Mouse (Mus musculus): ENCODE results near the gene Wdr27. TPM values are rescaled to one million over a fixed set of nuclear protein-coding genes. Genes with fewer than 3 reads are reported as not detected.

Gene Wdr27
- total RNA-seq, 2 experiments from 2014 or later = 1.1 to 2.5 TPM

GRCm38 (mm10) chr17:14847709-14848108 lies 95.2 kb downstream of the Wdr27 start:
- no peak for DNase-seq
- intact Hi-C loops (cut with DNase I) = no loop called here

GRCm38 (mm10) chr17:14846880-14847279 lies 96.1 kb downstream of the Wdr27 start:
- peak; percentile 13 to 30 for DNase-seq
- intact Hi-C loops (cut with DNase I) = no loop called here

DNA sequence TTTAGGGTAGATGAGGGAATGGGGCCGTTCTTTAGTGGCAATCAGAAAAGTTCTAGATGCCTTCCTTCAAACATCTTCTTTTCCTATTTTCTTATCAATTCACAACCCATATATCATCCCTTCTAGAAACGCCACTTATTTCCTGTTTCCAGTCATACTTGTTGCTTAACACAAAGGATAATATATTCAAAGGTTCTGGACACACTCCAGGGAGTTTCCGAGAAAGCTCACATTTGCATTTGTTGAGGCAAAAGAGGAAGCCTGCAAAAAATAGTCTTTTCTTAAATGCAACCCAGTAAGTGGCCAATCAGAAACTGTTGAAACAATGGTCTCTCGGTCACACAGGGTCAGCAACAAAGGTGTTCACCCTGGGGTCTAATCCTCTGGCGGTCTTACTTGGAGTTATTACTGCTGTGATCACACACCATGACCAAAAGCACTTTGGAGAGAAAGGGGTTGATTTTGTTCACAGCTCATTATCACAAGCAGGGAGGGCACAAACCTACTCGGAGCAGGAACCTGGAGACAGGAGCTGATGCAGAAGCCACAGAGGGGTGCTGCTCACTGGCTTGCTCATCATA lies 116.2 kb downstream of the Wdr27 start:
- DNase-seq = peak in 1 of 2 experiments; percentile 13
- intact Hi-C loops (cut with DNase I) = no loop called here

DNA sequence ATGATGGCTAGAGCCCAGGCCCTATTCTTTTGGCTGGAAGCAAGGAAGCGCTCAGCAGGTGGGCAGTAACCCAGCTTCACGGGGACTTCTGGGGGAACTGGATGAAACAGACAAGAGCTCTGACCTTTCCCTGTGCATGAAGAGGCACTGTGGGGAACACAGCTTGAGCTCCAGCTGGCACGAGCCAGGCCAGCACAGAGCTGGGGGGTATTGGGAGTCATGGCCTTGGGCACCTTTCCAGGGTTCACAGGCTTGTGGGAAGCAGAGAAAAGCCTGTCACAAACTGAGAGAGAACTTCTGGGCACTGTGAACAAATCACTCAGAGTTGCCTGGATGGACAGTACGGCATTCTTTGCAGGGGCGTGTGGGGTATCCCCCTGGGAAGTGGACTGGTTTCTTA lies 118.0 kb downstream of the Wdr27 start:
- intact Hi-C loops (cut with DNase I) = no loop called here
- DNase-seq = peak; percentile 20 to 30

DNA sequence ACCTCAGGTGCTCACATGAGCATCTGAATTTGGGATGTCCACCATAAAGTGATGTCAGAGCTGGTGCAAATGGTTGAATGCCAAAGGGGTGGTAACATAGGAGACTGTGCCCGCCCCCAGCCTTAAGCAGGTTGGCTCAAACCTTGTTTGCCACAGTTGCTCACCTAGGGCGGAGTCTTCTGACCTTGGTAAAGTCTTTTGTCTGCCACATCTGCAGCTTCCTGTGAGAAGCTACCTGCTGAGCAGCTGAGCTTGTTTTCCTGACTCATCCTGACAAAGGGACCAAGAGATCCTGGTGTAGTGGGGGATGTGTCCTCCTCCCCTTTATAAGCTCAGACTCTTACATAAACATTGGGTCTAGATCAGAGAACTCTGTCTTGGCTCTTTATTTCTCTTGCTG lies 125.0 kb downstream of the Wdr27 start:
- intact Hi-C loops (cut with DNase I) = no loop called here
- no peak for DNase-seq

DNA sequence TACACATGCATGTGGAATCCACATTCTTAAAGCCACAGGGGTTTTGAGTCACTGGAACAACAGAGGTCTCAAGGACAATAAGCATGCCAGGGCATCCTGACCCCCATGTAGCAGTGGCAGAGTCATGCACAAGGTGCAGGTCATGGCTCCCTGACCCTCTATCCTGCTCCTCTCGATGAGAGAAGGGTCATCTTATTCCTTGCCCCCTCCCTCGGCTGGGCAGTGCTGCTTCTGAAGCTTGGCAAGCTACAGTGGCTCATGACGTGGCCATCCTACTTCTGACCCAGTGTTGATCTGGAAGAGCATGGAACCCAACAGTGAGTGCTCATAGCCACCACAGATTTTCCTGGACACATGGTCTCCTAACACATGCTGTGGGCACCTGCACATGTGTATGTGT lies 126.9 kb downstream of the Wdr27 start:
- no peak for DNase-seq

DNA sequence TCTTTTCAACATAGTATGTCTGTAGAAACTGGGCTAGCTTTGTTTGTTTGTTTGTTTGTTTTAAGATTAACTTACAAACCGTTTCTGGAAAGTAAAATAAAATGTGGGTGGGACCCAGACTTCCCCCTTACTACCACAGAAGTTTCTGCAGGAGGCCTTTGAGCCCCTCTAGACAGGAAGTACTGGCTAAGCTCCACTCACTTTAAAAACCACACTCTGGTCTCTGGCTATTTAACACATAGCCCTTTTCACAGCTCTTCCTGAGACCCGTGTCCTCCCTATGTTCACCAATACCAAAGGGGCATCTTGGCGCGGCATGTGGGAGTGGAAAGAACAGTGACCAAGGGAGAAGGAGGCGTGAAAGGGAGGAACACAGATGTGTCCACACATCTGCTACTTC lies 127.7 kb downstream of the Wdr27 start:
- intact Hi-C loops (cut with DNase I) = no loop called here
- no peak for DNase-seq

More for the DNA sequence above, 126.9 kb downstream of the Wdr27 start:
- intact Hi-C loops (cut with DNase I) = no loop called here

- intact Hi-C loops (cut with DNase I) = loop anchor here (5.0 kb wide), 1 partner anchor 75 kb away; no protein-coding TSS in a partner anchor
Measured at GRCm38 (mm10) chr17:14812631-14813030, 130.3 kb downstream of the Wdr27 start.

DNA sequence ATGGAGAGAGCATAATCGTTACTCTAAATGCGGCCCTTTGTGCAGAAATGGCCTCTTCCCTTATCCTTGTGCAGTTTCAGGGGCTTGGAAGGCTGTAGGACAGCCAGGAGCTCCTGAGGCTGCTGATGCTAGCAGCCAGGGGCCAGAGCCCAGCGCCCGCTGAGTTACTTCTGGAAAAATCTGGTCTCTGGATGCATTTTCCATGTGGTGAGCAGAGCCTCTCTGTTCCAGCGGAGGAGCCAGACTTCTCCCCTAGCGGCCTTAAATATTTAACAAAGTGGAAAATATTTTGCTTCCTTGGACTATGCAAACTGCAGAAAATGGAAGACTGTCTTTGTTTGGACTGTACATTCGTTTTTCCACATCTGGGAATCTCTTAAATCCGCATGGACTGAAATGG lies 130.9 kb downstream of the Wdr27 start:
- no peak for DNase-seq
- intact Hi-C loops (cut with DNase I) = loop anchor here (5.0 kb wide), 1 partner anchor 75 kb away; no protein-coding TSS in a partner anchor

More at GRCm38 (mm10) chr17:14812631-14813030, 130.3 kb downstream of the Wdr27 start:
- no peak for DNase-seq

GRCm38 (mm10) chr17:14806808-14807207 lies 136.2 kb downstream of the Wdr27 start:
- intact Hi-C loops (cut with DNase I) = no loop called here
- no peak for DNase-seq

DNA sequence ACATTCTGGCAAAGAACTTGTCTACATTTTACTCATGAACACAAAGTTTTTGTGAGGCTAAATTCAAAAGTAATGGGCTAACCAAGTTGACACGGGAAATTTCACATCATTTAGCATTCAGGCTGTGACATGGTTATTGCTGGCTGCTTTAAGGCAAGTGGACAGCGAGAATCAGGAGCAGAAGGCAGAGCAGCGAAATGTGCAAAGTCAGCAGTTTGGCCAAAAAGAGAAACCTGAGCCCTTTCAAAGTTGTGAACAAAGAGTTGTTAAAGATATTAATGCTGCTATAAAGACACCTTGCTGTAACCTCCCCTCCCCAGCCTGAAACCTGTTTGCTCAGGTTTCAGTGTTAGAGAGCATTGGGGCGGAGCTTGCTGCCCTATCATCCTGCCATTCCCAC lies 143.7 kb downstream of the Wdr27 start:
- intact Hi-C loops (cut with DNase I) = no loop called here
- no peak for DNase-seq

- DNase-seq = no peak
- intact Hi-C loops (cut with DNase I) = no loop called here
Measured at GRCm38 (mm10) chr17:14795074-14795473, 147.9 kb downstream of the Wdr27 start.

DNA sequence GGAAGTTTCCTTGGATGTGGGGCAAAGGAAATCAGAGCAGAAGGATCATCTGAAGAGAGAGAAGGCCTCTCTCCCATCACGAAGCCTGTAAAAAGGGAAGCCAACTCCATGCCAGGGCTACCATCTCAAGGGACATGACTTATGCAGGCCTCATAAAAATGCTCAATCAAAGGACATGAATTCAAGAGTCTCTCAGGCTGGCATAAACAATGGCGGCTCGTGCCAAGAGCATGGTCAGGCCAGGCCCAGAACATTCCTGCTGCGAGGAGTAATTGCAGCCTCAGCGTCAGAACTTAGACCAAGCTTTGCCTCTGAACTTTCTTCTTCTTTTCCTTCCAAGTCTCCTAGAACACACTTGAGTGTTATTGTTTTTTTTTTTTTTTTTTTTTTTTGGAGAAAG lies 163.6 kb downstream of the Wdr27 start:
- intact Hi-C loops (cut with DNase I) = no loop called here
- peak in 1 of 2 experiments; percentile 7 for DNase-seq

DNA sequence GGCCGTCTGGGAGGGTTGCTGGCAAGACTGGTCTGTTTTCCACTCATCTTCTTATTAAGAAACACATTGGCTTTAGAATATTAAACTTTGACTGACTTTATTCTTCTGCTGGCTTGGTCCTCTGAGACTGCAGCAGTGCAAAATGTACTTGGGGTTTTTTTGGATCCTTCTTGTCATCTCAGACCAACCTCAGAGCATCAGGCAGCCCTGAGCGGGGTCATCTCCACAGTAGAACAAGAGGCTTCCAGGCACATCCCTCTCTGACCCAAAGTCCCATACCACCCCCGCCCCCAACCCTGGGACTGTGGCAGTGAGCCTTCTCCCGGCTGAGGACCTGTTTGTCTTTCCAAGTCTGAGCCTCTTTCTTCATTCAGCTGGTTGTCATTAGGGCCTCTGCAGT lies 171.6 kb downstream of the Wdr27 start:
- intact Hi-C loops (cut with DNase I) = no loop called here
- peak; percentile 16 to 33 for DNase-seq

GRCm38 (mm10) chr17:14770377-14770776 lies 172.6 kb downstream of the Wdr27 start:
- DNase-seq = no peak
- intact Hi-C loops (cut with DNase I) = no loop called here

Other genes starting within 250 kb of the Wdr27 start
- gene Thbs2, start 248.9 kb downstream of the Wdr27 start, total RNA-seq (2021) = 10 to 100 TPM; 54.2 to 57.8 TPM
- gene 1600012H06Rik, start within 50 bp of the Wdr27 start, total RNA-seq (2021) = 10 to 100 TPM; 15.7 to 17.7 TPM
- gene Phf10, start 18.1 kb upstream of the Wdr27 start, total RNA-seq (2021) = 10 to 100 TPM; 60.4 to 61.3 TPM
- gene 9030025P20Rik, start 35.3 kb upstream of the Wdr27 start, total RNA-seq (2021) = 1 to 10 TPM; 2.5 to 5.0 TPM
- gene Gm3417, start 35.6 kb upstream of the Wdr27 start, total RNA-seq (2021) = not detected
- gene Gm3435, start 67.0 kb upstream of the Wdr27 start, total RNA-seq (2021) = 1 to 10 TPM; 2.5 to 3.4 TPM
- 10 to 100 TPM; 35.3 to 36.1 TPM for gene Ermard, start 98.0 kb upstream of the Wdr27 start, total RNA-seq (2021)
- gene Tcte3, start 98.3 kb upstream of the Wdr27 start, total RNA-seq (2021) = 1 to 10 TPM in 1 of 2 experiments, under 1 TPM in 1; 0.57 to 1.2 TPM
- gene Gm3448, start 98.4 kb upstream of the Wdr27 start, total RNA-seq (2021) = 1 to 10 TPM; 1.8 TPM

Measured in heart, postnatal 10 days (tissue).